Mouse (Mus musculus) forebrain, embryonic 16.5 days (tissue): Measurements from ENCODE around the gene Tchp. TPM values are rescaled to one million over a fixed set of nuclear protein-coding genes. Genes with fewer than 3 reads are reported as not detected.
A peak's percentile ranks its signal among the peaks of the same experiment; 100 is the strongest.

Source experiments
- ATAC-seq: fragments of 200-750 bp; cut with Nextera tagmentation; 2 replicates; pipeline ENCODE4 v1.8.0; 2017; ENCODE audit warnings: mild to moderate bottlenecking, moderate library complexity
- H3K27ac ChIP-seq: fragments of 300-500 bp; sonication (generic); 2 replicates; pipeline ENCODE4 v1.5.1; 2014; ENCODE audit warnings: low read length, control low read depth
- H3K27me3 ChIP-seq: fragments of 300-500 bp; sonication (generic); replicated peaks from 2 replicates; pipeline ENCODE4 v1.6.1; 2014; ENCODE audit warnings: low read length; ENCODE audit not compliant: control insufficient read depth, insufficient read depth
- H3K36me3 ChIP-seq: fragments of 300-500 bp; sonication (generic); 2 replicates; pipeline ENCODE4 v1.6.1; 2014; ENCODE audit not compliant: control insufficient read depth, insufficient read depth
- H3K4me1 ChIP-seq: fragments of 300-500 bp; sonication (generic); replicated peaks from 2 replicates; pipeline ENCODE4 v1.6.1; 2014; ENCODE audit warnings: low read length; ENCODE audit not compliant: control insufficient read depth, insufficient read depth
- H3K4me2 ChIP-seq: fragments of 300-500 bp; sonication (generic); 2 replicates; pipeline ENCODE4 v1.6.1; 2014; ENCODE audit warnings: mild to moderate bottlenecking, low read length, control low read depth
- H3K4me3 ChIP-seq: fragments of 300-500 bp; sonication (generic); replicated peaks from 2 replicates; pipeline ENCODE4 v1.5.1; 2014; ENCODE audit warnings: mild to moderate bottlenecking, low read length, control low read depth
- H3K9ac ChIP-seq: fragments of 300-500 bp; sonication (generic); replicated peaks from 2 replicates; pipeline ENCODE4 v1.6.1; 2014; ENCODE audit warnings: low read depth, low read length, control low read depth
- H3K9me3 ChIP-seq: fragments of 300-500 bp; sonication (generic); 2 replicates; pipeline ENCODE4 v1.6.1; 2016; ENCODE audit warnings: low read length; ENCODE audit not compliant: control insufficient read depth
- WGBS: fragments of 180-500 bp; shearing (Covaris S2); extraction: QIAGEN DNeasy Blood & Tissue Kit; methylation state at CpG from one replicate; pipeline ENCODE4 v1.1.7; 2014; 5-methylcytosine and 5-hydroxymethylcytosine counted together
- microRNA-seq: library from miRNA; unstranded; fragments of <30 nt; microRNA quantifications from one replicate; pipeline ENCODE4, GENCODE M21; 2017
- polyA plus RNA-seq: library from polyadenylated mRNA; unstranded; fragments of >200 nt; fragmentation: Nextera tagmentation; extraction: Ambion mirVana; gene quantifications from 2 replicates; pipeline ENCODE4 v1.2.1, GENCODE M21; 2015

Gene Tchp
- polyA plus RNA-seq, 1 experiment from 2014 or later: 16.0 TPM

GRCm38 (mm10) chr5:114761980-114762379 lies 54.4 kb downstream of the Tchp start:
- Histone ChIP-seq H3K4me2 (no peak overlapping the region), H3K27ac (no peak overlapping the region), H3K27me3 (no peaks in the 10 kb centered on the region), H3K4me1 (no peaks in the 10 kb centered on the region), H3K36me3 (peaks cover 15% of the 10 kb centered on the region), H3K9ac (no peak overlapping the region), H3K4me3 (no peak overlapping the region), H3K9me3 (no peaks in the 10 kb centered on the region)
- WGBS: 93% methylated on average over 8 of the region's 8 CpGs
- no peak for ATAC-seq

- 86% methylated on average over 18 of the region's 18 CpGs for WGBS
- no peak overlapping the region for H3K9ac ChIP-seq
- H3K4me1 ChIP-seq: no peaks in the 10 kb centered on the region; the same call in 1 of the 2 replicates
- H3K36me3 ChIP-seq: peaks cover 15% of the 10 kb centered on the region
- H3K27me3 ChIP-seq: no peaks in the 10 kb centered on the region
- H3K27ac ChIP-seq: no peak overlapping the region
- no peak overlapping the region for H3K4me3 ChIP-seq
- no peak overlapping the region for H3K4me2 ChIP-seq
- ATAC-seq: no peak
- H3K9me3 ChIP-seq: no peaks in the 10 kb centered on the region
Observed at GRCm38 (mm10) chr5:114764812-114765735, 57.5 kb downstream of the Tchp start.

- no peak overlapping the region for H3K4me3 ChIP-seq
- H3K36me3 ChIP-seq: peaks cover 15% of the 10 kb centered on the region
- H3K9me3 ChIP-seq: no peaks in the 10 kb centered on the region
- no peak for ATAC-seq
- WGBS: 93% methylated on average over 8 of the region's 8 CpGs
- H3K4me1 ChIP-seq: peaks cover 4% of the 10 kb centered on the region
- H3K4me2 ChIP-seq: no peak overlapping the region
- H3K27ac ChIP-seq: no peak overlapping the region
- no peak overlapping the region for H3K9ac ChIP-seq
- no peaks in the 10 kb centered on the region for H3K27me3 ChIP-seq
Observed at GRCm38 (mm10) chr5:114766686-114767085, 59.1 kb downstream of the Tchp start.

GRCm38 (mm10) chr5:114767185-114767584 lies 59.6 kb downstream of the Tchp start:
- H3K4me1 ChIP-seq: peaks cover 8% of the 10 kb centered on the region
- H3K36me3 ChIP-seq: peaks cover 13% of the 10 kb centered on the region
- no peak for ATAC-seq
- H3K27ac ChIP-seq: no peak overlapping the region
- WGBS: 75% methylated on average over 7 of the region's 7 CpGs
- no peaks in the 10 kb centered on the region for H3K27me3 ChIP-seq
- no peaks in the 10 kb centered on the region for H3K9me3 ChIP-seq
- H3K4me2 ChIP-seq: no peak overlapping the region
- H3K4me3 ChIP-seq: no peak overlapping the region
- no peak overlapping the region for H3K9ac ChIP-seq

- Histone ChIP-seq H3K27me3 (no peaks in the 10 kb centered on the region), H3K9me3 (no peaks in the 10 kb centered on the region), H3K4me2 (no peak overlapping the region), H3K9ac (no peak overlapping the region), H3K27ac (no peak overlapping the region), H3K4me1 (peaks cover 17% of the 10 kb centered on the region), H3K4me3 (no peak overlapping the region), H3K36me3 (0 out of 2 replicates have a peak, but pooled peaks cover 2% of the 10 kb centered on the region)
- no peak for ATAC-seq
- 91% methylated on average over 8 of the region's 8 CpGs for WGBS
Observed at GRCm38 (mm10) chr5:114769786-114770185, 62.2 kb downstream of the Tchp start.

GRCm38 (mm10) chr5:114771796-114772195 lies 64.2 kb downstream of the Tchp start:
- H3K4me1 ChIP-seq: peaks cover 31% of the 10 kb centered on the region
- no peaks in the 10 kb centered on the region for H3K9me3 ChIP-seq
- peak overlapping the region; percentile 87 for H3K4me2 ChIP-seq
- H3K36me3 ChIP-seq: no peaks in the 10 kb centered on the region
- no peak overlapping the region for H3K9ac ChIP-seq
- H3K27me3 ChIP-seq: no peaks in the 10 kb centered on the region
- H3K4me3 ChIP-seq: peak overlapping the region; percentile 98
- ATAC-seq: no peak
- 47% methylated on average over 8 of the region's 8 CpGs for WGBS
- H3K27ac ChIP-seq: no peak overlapping the region

Small RNA genes within 50 kb of the gene (microRNA-seq; reads per million reads assigned to microRNA genes)
- gene Mir7028: not detected

Other genes starting within 250 kb of the Tchp start
- 4.3 and 4.4 TPM in 2 replicates for gene Fam222a, start 139.7 kb upstream of the Tchp start, polyA plus RNA-seq
- 0.75 and 1.2 TPM in 2 replicates for gene Trpv4, start 49.3 kb upstream of the Tchp start, polyA plus RNA-seq
- 30.8 and 32.9 TPM in 2 replicates for gene Gltp, start 16.8 kb upstream of the Tchp start, polyA plus RNA-seq
- gene Ankrd13a, start 66.9 kb downstream of the Tchp start, polyA plus RNA-seq: 29.4 and 30.1 TPM in 2 replicates
- gene Git2, start 67.8 kb downstream of the Tchp start, polyA plus RNA-seq: 53.9 and 58.5 TPM in 2 replicates
- 220 and 250 TPM in 2 replicates for gene 1500011B03Rik, start 115.7 kb downstream of the Tchp start, polyA plus RNA-seq
- gene 4930519G04Rik, start 145.9 kb downstream of the Tchp start, polyA plus RNA-seq: not detected in 2 replicates
- gene Gm9936, start 150.9 kb downstream of the Tchp start, polyA plus RNA-seq: 2.0 and 2.5 TPM in 2 replicates
- 2.8 and 3.5 TPM in 2 replicates for gene Oasl2, start 189.2 kb downstream of the Tchp start, polyA plus RNA-seq
- gene Oasl1, start 215.5 kb downstream of the Tchp start, polyA plus RNA-seq: 0.39 and 0.41 TPM in 2 replicates
- 84.1 and 106 TPM in 2 replicates for gene 2210016L21Rik, start 234.4 kb downstream of the Tchp start, polyA plus RNA-seq